Comparison of ENCODE assay signal across 14 mouse cellular contexts in genomic region chr6:99898077-99898476, GRCm38 (mm10).
"Had no signal": no experiment of that assay in that cellular context is flagged by ENCODE, and none has a peak within 500 bp of the region (broad histone marks: within the 10 kb centered on the region; RNA-seq: fewer than 3 reads in every experiment).

No protein-coding gene starts in this region.

- DNase-seq: gastrocnemius, postnatal 14 days; gastrocnemius, postnatal 36 days; heart, adult 18-20 months; heart, postnatal 10 days; kidney, adult 18-20 months; kidney, adult 8-10 months; kidney, postnatal 10 days; kidney, postnatal 25 days; kidney, postnatal 4 days; liver had no signal

- ATAC-seq: hindbrain, embryonic 16.5 days; inflammation-experienced regulatory T-cells, adult 6 months; intestine, embryonic 15.5 days; intestine, postnatal 0 days had no signal
